Mouse (Mus musculus) olfactory bulb, adult 2 months (tissue): ENCODE measurements around the gene Krtap5-5. TPM values are rescaled to one million over a fixed set of nuclear protein-coding genes. Genes with fewer than 3 reads are reported as not detected.
"Not testable (repeated sequence)": the region's sequence is repeated elsewhere in the genome, so short reads cannot be mapped to it uniquely, and the experiment has no call there.

Experiments
- H3K27ac ChIP-seq: fragments of 200-500 bp; 2 replicates; pipeline ENCODE4 v1.5.1; 2012; ENCODE audit warnings: low read depth, low read length; ENCODE audit not compliant: insufficient read depth
- H3K4me1 ChIP-seq: fragments of 200-500 bp; 2 replicates; pipeline ENCODE4 v1.6.1; 2012; ENCODE audit warnings: low read length; ENCODE audit not compliant: control insufficient read depth, insufficient read depth
- H3K4me3 ChIP-seq: fragments of 200-500 bp; 2 replicates; pipeline ENCODE4 v1.5.1; 2012; ENCODE audit warnings: mild to moderate bottlenecking, low read depth, low read length, moderate library complexity; ENCODE audit not compliant: insufficient read depth
- CTCF ChIP-seq: fragments of 200-500 bp; IDR thresholded peaks from 2 replicates; pipeline ENCODE4 v1.5.1; 2012; ENCODE audit warnings: low read depth, mild to moderate bottlenecking, low read length, moderate library complexity; ENCODE audit not compliant: insufficient read depth
- POLR2A ChIP-seq: fragments of 200-500 bp; IDR thresholded peaks from 2 replicates; pipeline ENCODE4 v1.6.1; 2012; ENCODE audit warnings: mild to moderate bottlenecking, low read depth, low read length, moderate library complexity; ENCODE audit not compliant: insufficient read depth
- WGBS: fragments of 180-500 bp; shearing (Covaris S2); methylation state at CpG from one replicate; pipeline ENCODE4 v1.1.7; 2018; 5-methylcytosine and 5-hydroxymethylcytosine counted together
- polyA plus RNA-seq: library from polyadenylated mRNA; stranded (reverse); fragments of >200 nt; gene quantifications from 2 replicates; pipeline ENCODE4 v1.2.4, GENCODE M21; 2012; ENCODE audit warnings: low replicate concordance; ENCODE audit not compliant: missing spikeins, insufficient read depth, insufficient read length

The Krtap5-5 gene
- polyA plus RNA-seq, 1 experiment = not detected

- Histone ChIP-seq H3K4me1 (no peaks in the 10 kb centered on the region), H3K4me3 (no peak within 1 kb of the TSS), H3K27ac (no peak within 1 kb of the TSS)
- TF ChIP-seq CTCF = no peak
- no peak for TF ChIP-seq POLR2A
- WGBS = 63% methylated on average over 1 of the region's 1 CpGs
Measured at GRCm38 (mm10) chr7:142211559-142211958, 18.2 kb downstream of the Krtap5-5 start, which contains the start of gene Gm7579. Gm7579 (plus strand) TSS chr7:142211859.

DNA sequence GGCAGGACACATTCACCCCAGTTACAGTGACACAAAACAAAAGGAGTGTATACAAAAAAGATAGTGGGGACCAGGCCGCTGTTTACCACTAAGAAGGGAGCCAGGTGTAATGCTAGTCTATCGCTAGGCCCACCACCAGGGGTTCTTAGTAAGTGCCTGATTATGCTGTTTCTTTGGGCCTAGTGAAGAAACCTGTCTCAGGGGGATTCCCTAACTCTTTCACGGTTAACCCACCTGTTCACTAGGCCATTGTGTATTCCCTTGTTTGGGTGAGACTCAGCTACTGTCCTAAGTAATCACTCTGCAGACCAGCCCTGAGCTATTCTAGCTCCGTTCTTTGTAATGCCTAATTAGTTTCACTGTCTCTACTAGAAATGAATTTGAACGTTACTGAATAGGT, 22.9 kb downstream of the Krtap5-5 start:
- 88% methylated on average over 5 of the region's 5 CpGs for WGBS
- not testable (repeated sequence) for H3K4me3 ChIP-seq, H3K4me1 ChIP-seq

DNA sequence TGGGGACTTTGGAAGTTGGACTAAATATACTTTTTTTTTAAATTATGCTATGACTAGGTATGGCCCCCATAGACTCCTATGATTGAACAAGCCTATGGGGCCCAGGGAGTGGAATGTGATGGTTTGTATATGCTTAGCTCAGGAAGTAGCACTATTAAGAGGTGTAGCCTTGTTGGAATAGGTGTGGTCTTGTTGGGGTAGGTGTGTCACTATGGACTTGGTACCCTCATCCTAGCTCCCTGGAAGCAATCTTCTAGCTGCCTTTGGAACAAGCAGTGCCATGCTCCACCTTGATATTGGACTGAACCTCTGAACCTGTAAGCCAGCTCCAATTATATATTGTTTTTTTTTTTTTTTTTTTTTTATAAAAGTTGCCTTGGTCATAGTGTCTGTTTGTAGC, 24.3 kb downstream of the Krtap5-5 start:
- Histone ChIP-seq H3K4me1 (no peaks in the 10 kb centered on the region), H3K27ac (no peak overlapping the region), H3K4me3 (no peak overlapping the region)
- no peak for TF ChIP-seq CTCF
- no peak for TF ChIP-seq POLR2A

More for the DNA sequence above, 22.9 kb downstream of the Krtap5-5 start:
- H3K27ac ChIP-seq = not testable (repeated sequence)

DNA sequence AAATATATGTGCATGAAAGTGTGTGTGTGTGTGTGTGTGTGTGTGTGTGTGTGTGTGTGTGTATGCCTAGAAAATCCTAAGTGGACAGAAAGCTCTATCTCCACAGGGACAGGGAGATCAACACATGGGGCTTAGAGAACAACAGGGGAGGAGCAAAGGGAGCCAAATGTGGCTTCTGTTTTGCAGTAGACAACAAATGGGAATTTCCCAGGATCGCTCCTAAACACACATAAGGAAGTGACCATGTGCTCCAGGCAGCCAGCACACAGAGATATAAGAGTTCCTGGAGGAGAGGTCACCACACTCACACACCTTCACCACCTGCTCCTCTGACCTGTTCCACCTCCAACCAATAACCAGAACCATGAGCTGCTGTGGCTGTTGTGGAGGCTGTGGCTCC, 28.7 kb downstream of the Krtap5-5 start, which contains the start of gene Krtap5-3:
Krtap5-3 (plus strand) TSS at position 301 of the 400 bp plus-strand sequence.
- Histone ChIP-seq H3K4me3 (no peak within 1 kb of the TSS), H3K4me1 (no peaks in the 10 kb centered on the region), H3K27ac (no peak within 1 kb of the TSS)
- no peak for TF ChIP-seq POLR2A
- TF ChIP-seq CTCF = no peak
- 88% methylated on average over 1 of the region's 1 CpGs for WGBS

- WGBS = 41% methylated on average over 2 of the region's 2 CpGs
- H3K4me3 ChIP-seq = no peak overlapping the region
- TF ChIP-seq POLR2A (no peak), CTCF (no peak)
- no peaks in the 10 kb centered on the region for H3K4me1 ChIP-seq
- H3K27ac ChIP-seq = no peak overlapping the region
Measured at GRCm38 (mm10) chr7:142198748-142199147, 31.0 kb downstream of the Krtap5-5 start.

DNA sequence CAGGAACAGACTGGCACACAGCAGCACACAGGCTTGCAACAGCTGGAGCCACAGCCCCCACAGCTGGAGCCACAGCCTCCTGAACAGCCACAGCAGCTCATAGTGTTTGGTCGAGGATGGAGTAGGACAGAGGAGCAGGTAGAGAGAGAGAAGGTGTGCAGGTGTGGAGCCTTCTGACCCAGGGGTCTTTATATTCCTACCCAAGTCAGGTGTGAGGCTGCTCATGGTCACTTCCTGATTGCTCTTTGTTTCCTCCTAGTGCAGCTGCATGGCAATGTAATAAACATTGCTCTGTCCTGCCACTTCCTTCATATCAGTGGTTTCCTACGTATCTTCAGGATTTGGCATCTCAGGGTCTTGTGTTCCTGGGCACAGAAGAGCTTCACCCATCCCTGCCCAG, 39.5 kb downstream of the Krtap5-5 start, which contains the start of gene Gm10153:
Gm10153 (minus strand) TSS at position 101 of the 400 bp plus-strand sequence.
- 40% methylated on average over 2 of the region's 2 CpGs for WGBS

GRCm38 (mm10) chr7:142188156-142188555, 41.6 kb downstream of the Krtap5-5 start:
- no peak overlapping the region for H3K27ac ChIP-seq
- H3K4me1 ChIP-seq = no peaks in the 10 kb centered on the region
- no peak overlapping the region for H3K4me3 ChIP-seq
- WGBS = 29% methylated on average over 2 of the region's 2 CpGs
- TF ChIP-seq POLR2A = no peak
- TF ChIP-seq CTCF = no peak

More for the DNA sequence above, 39.5 kb downstream of the Krtap5-5 start, which contains the start of gene Gm10153:
- no peaks in the 10 kb centered on the region for H3K4me1 ChIP-seq
- no peak within 1 kb of the TSS for H3K4me3 ChIP-seq
- TF ChIP-seq POLR2A = no peak
- TF ChIP-seq CTCF = no peak
- no peak within 1 kb of the TSS for H3K27ac ChIP-seq

DNA sequence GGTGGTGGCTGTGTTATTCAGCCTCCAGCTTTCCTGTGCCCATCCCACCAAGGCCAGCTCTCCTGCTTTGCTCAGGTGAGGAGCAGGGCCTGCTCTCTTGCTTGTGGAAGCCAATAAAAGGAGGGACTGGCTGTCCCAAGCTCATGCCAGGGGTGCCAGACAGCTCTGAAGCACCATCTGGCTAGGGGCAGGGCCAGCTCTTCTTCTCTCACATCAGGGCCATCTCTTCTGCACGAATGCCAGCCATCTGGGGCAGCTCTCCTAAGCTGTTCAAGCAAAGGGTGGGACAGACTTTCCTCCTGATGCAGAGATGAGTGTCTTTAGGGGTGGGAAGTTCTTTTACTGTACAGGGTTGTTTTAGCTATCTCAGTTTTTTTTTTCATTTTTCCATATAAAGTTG, 48.8 kb downstream of the Krtap5-5 start:
- WGBS = 58% methylated on average over 1 of the region's 1 CpGs
- no peak overlapping the region for H3K27ac ChIP-seq
- TF ChIP-seq POLR2A (no peak), CTCF (no peak)
- no peak overlapping the region for H3K4me3 ChIP-seq
- no peaks in the 10 kb centered on the region for H3K4me1 ChIP-seq

Other genes with a start within 250 kb of the Krtap5-5 start
- not detected in 2 replicates for gene Mob2, start 168.9 kb downstream of the Krtap5-5 start, polyA plus RNA-seq
- not detected in 2 replicates for gene Dusp8, start 134.1 kb downstream of the Krtap5-5 start, polyA plus RNA-seq
- not detected in 2 replicates for gene Gm45618, start 109.2 kb downstream of the Krtap5-5 start, polyA plus RNA-seq
- gene Gm39115, start 93.9 kb downstream of the Krtap5-5 start, polyA plus RNA-seq = not detected in 2 replicates
- gene Gm45337, start 85.4 kb downstream of the Krtap5-5 start, polyA plus RNA-seq = not detected in 2 replicates
- not detected in 2 replicates for gene Gm29735, start 72.9 kb downstream of the Krtap5-5 start, polyA plus RNA-seq
- not detected in 2 replicates for gene Gm4553, start 64.2 kb downstream of the Krtap5-5 start, polyA plus RNA-seq
- not detected in 2 replicates for gene Krtap5-2, start 54.0 kb downstream of the Krtap5-5 start, polyA plus RNA-seq
- not detected in 2 replicates for gene Gm10153, start 39.6 kb downstream of the Krtap5-5 start, polyA plus RNA-seq
- not detected in 2 replicates for gene Krtap5-3, start 28.6 kb downstream of the Krtap5-5 start, polyA plus RNA-seq
- gene Gm7579, start 18.1 kb downstream of the Krtap5-5 start, polyA plus RNA-seq = not detected in 2 replicates
- not detected in 2 replicates for gene Gm40460, start 11.1 kb upstream of the Krtap5-5 start, polyA plus RNA-seq
- gene Gm2431, start 28.4 kb upstream of the Krtap5-5 start, polyA plus RNA-seq = not detected in 2 replicates
- gene Gm4559, start 44.4 kb upstream of the Krtap5-5 start, polyA plus RNA-seq = not detected in 2 replicates
- gene Krtap5-1, start 67.1 kb upstream of the Krtap5-5 start, polyA plus RNA-seq = not detected in 2 replicates
- not detected in 2 replicates for gene Krtap5-4, start 73.6 kb upstream of the Krtap5-5 start, polyA plus RNA-seq
- gene Ifitm10, start 143.8 kb upstream of the Krtap5-5 start, polyA plus RNA-seq = not detected in 2 replicates
- not detected in 2 replicates for gene Gm49369, start 152.7 kb upstream of the Krtap5-5 start, polyA plus RNA-seq
- 266 and 290 TPM in 2 replicates for gene Ctsd, start 158.1 kb upstream of the Krtap5-5 start, polyA plus RNA-seq
- not detected in 2 replicates for gene Syt8, start 204.9 kb upstream of the Krtap5-5 start, polyA plus RNA-seq
- gene Tnni2, start 211.8 kb upstream of the Krtap5-5 start, polyA plus RNA-seq = not detected in 2 replicates
- not detected in 2 replicates for gene Lsp1, start 230.8 kb upstream of the Krtap5-5 start, polyA plus RNA-seq